Mouse (Mus musculus): ENCODE data around the gene Trim15.

DNA sequence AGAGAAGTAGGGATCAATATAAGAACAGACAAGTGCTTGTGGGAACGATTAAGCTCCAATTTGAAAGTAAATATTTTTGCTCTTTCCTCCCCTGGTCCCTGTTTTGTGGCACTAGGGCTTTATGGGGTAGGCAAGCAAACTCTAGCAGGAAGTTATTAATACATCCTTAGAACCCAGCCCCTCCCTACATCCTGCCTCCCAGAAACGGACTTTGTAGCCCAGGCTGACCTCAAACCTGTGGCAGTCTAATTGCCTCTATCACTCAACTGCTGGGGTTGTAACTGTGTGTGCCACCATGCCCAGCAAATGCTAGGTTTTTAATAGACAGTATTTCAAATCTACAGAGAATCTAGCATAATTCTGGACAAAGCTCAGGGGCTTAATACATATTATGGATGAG lies 5.3 kb downstream of the Trim15 start:
- TF ChIP-seq CHD2 (IDR thresholded peaks at IDR 0.05; ENCODE audit: low read length), result no peak
- no peak for TF ChIP-seq CTCF (IDR thresholded peaks at IDR 0.05 in 2 of 3, conservative IDR thresholded peaks at IDR 0.05 in 1 of 3; ENCODE audit: control insufficient read depth in 1 of 3, insufficient read depth in 1 of 3, low read depth in 2 of 3, low read length in 3 of 3, poor library complexity in 1 of 3, severe bottlenecking in 1 of 3)
- no peak for TF ChIP-seq ETS1 (IDR thresholded peaks at IDR 0.05; ENCODE audit: low read depth, low read length)
- no peak for TF ChIP-seq POLR2AphosphoS2 (IDR thresholded peaks at IDR 0.05; ENCODE audit: low read length)
- no peak for TF ChIP-seq GATA1 (IDR thresholded peaks at IDR 0.05; ENCODE audit: low read depth, low read length)
